Mouse (Mus musculus): ENCODE measurements around the gene Acer1. TPM values are rescaled to one million over a fixed set of nuclear protein-coding genes. Genes with fewer than 3 reads are reported as not detected.
"Not testable (repeated sequence)": the region's sequence is repeated elsewhere in the genome, so short reads cannot be mapped to it uniquely, and the experiment has no call there.

Gene Acer1
- polyA plus RNA-seq, 1 experiment from 2014 or later = not detected

- Histone ChIP-seq H3K4me1 (ENCODE audit: control insufficient read depth, insufficient read depth, low read depth, low read length) (no peaks in the 10 kb centered on the region; the same call in 1 of the 2 replicates), H3K4me2 (ENCODE audit: low read length) (no peak overlapping the region), H3K27ac (ENCODE audit: low read depth, low read length) (no peak overlapping the region), H3K4me3 (ENCODE audit: low read length) (no peak overlapping the region), H3K36me3 (ENCODE audit: control insufficient read depth, insufficient read depth, low read length) (peaks cover 7% of the 10 kb centered on the region), H3K27me3 (replicated peaks; ENCODE audit: control insufficient read depth, insufficient read depth, low read length) (no peaks in the 10 kb centered on the region), H3K9ac (ENCODE audit: low read depth, low read length) (no peak overlapping the region), H3K9me3 (ENCODE audit: control insufficient read depth, low read length) (no peaks in the 10 kb centered on the region)
- WGBS = 96% methylated on average over 3 of the region's 3 CpGs
- no peak for ATAC-seq
These were observed 68.9 kb downstream of the Acer1 start for GRCm38 (mm10) chr17:56913023-56913422.

GRCm38 (mm10) chr17:56909764-56910163 is 72.2 kb downstream of the Acer1 start:
- H3K9me3 ChIP-seq (ENCODE audit: control insufficient read depth, low read length); H3K9ac ChIP-seq (ENCODE audit: low read depth, low read length); H3K36me3 ChIP-seq (ENCODE audit: control insufficient read depth, insufficient read depth, low read length); H3K27ac ChIP-seq (ENCODE audit: low read depth, low read length); ATAC-seq; H3K4me1 ChIP-seq (ENCODE audit: control insufficient read depth, insufficient read depth, low read depth, low read length); H3K27me3 ChIP-seq (replicated peaks; ENCODE audit: control insufficient read depth, insufficient read depth, low read length); H3K4me3 ChIP-seq (ENCODE audit: low read length); H3K4me2 ChIP-seq (ENCODE audit: low read length): not testable (repeated sequence)
- WGBS = 86% methylated on average over 2 of the region's 2 CpGs

- no peaks in the 10 kb centered on the region; the same call in 1 of the 2 replicates for H3K4me1 ChIP-seq (ENCODE audit: control insufficient read depth, insufficient read depth, low read depth, low read length)
- 75% methylated on average over 9 of the region's 9 CpGs for WGBS
- H3K36me3 ChIP-seq (ENCODE audit: control insufficient read depth, insufficient read depth, low read length) = peaks cover 12% of the 10 kb centered on the region; the same call in 1 of the 2 replicates
- H3K4me2 ChIP-seq (ENCODE audit: low read length) = no peak overlapping the region
- no peaks in the 10 kb centered on the region for H3K9me3 ChIP-seq (ENCODE audit: control insufficient read depth, low read length)
- H3K4me3 ChIP-seq (ENCODE audit: low read length) = no peak overlapping the region
- ATAC-seq = no peak
- H3K9ac ChIP-seq (ENCODE audit: low read depth, low read length) = no peak overlapping the region
- H3K27ac ChIP-seq (ENCODE audit: low read depth, low read length) = no peak overlapping the region; the same call in 1 of the 2 replicates
- H3K27me3 ChIP-seq (replicated peaks; ENCODE audit: control insufficient read depth, insufficient read depth, low read length) = no peaks in the 10 kb centered on the region
These were observed 74.0 kb downstream of the Acer1 start for GRCm38 (mm10) chr17:56907887-56908286.

GRCm38 (mm10) chr17:56907096-56907495 is 74.8 kb downstream of the Acer1 start:
- Histone ChIP-seq H3K36me3 (ENCODE audit: control insufficient read depth, insufficient read depth, low read length) (peaks cover 15% of the 10 kb centered on the region; the same call in 1 of the 2 replicates), H3K9ac (ENCODE audit: low read depth, low read length) (no peak overlapping the region), H3K27me3 (replicated peaks; ENCODE audit: control insufficient read depth, insufficient read depth, low read length) (no peaks in the 10 kb centered on the region), H3K4me3 (ENCODE audit: low read length) (no peak overlapping the region), H3K27ac (ENCODE audit: low read depth, low read length) (no peak overlapping the region), H3K4me2 (ENCODE audit: low read length) (no peak overlapping the region), H3K9me3 (ENCODE audit: control insufficient read depth, low read length) (no peaks in the 10 kb centered on the region), H3K4me1 (ENCODE audit: control insufficient read depth, insufficient read depth, low read depth, low read length) (no peaks in the 10 kb centered on the region; the same call in 1 of the 2 replicates)
- WGBS = 94% methylated on average over 5 of the region's 5 CpGs
- ATAC-seq = no peak

GRCm38 (mm10) chr17:56906166-56906565 is 75.8 kb downstream of the Acer1 start:
- Histone ChIP-seq H3K9me3 (ENCODE audit: control insufficient read depth, low read length) (no peaks in the 10 kb centered on the region), H3K4me2 (ENCODE audit: low read length) (no peak overlapping the region), H3K27ac (ENCODE audit: low read depth, low read length) (no peak overlapping the region), H3K4me3 (ENCODE audit: low read length) (no peak overlapping the region), H3K27me3 (replicated peaks; ENCODE audit: control insufficient read depth, insufficient read depth, low read length) (no peaks in the 10 kb centered on the region), H3K36me3 (ENCODE audit: control insufficient read depth, insufficient read depth, low read length) (peaks cover 17% of the 10 kb centered on the region; the same call in 1 of the 2 replicates), H3K4me1 (ENCODE audit: control insufficient read depth, insufficient read depth, low read depth, low read length) (no peaks in the 10 kb centered on the region; the same call in 1 of the 2 replicates), H3K9ac (ENCODE audit: low read depth, low read length) (no peak overlapping the region)
- 95% methylated on average over 3 of the region's 3 CpGs for WGBS
- ATAC-seq = no peak

Other genes starting within 250 kb of the Acer1 start
- gene Nrtn, start 224.6 kb downstream of the Acer1 start, polyA plus RNA-seq (2015; fragmentation: Nextera tagmentation; extraction: Ambion mirVana) = 2.4 and 2.5 TPM in 2 replicates
- 97.3 and 99.9 TPM in 2 replicates for gene Dus3l, start 217.4 kb downstream of the Acer1 start, polyA plus RNA-seq (2015; fragmentation: Nextera tagmentation; extraction: Ambion mirVana)
- gene Prr22, start 211.9 kb downstream of the Acer1 start, polyA plus RNA-seq (2015; fragmentation: Nextera tagmentation; extraction: Ambion mirVana) = 0.60 and 1.0 TPM in 2 replicates
- gene Rfx2, start 151.1 kb downstream of the Acer1 start, polyA plus RNA-seq (2015; fragmentation: Nextera tagmentation; extraction: Ambion mirVana) = 4.9 and 6.5 TPM in 2 replicates
- not detected in 2 replicates for gene Acsbg2, start 107.7 kb downstream of the Acer1 start, polyA plus RNA-seq (2015; fragmentation: Nextera tagmentation; extraction: Ambion mirVana)
- gene 1700061G19Rik, start 106.6 kb downstream of the Acer1 start, polyA plus RNA-seq (2015; fragmentation: Nextera tagmentation; extraction: Ambion mirVana) = 0.29 and 0.50 TPM in 2 replicates
- gene Mllt1, start 46.7 kb downstream of the Acer1 start, polyA plus RNA-seq (2015; fragmentation: Nextera tagmentation; extraction: Ambion mirVana) = 58.2 and 82.3 TPM in 2 replicates
- gene Clpp, start 8.2 kb upstream of the Acer1 start, polyA plus RNA-seq (2015; fragmentation: Nextera tagmentation; extraction: Ambion mirVana) = 162 and 168 TPM in 2 replicates
- gene Alkbh7, start 15.2 kb upstream of the Acer1 start, polyA plus RNA-seq (2015; fragmentation: Nextera tagmentation; extraction: Ambion mirVana) = 57.8 and 64.4 TPM in 2 replicates
- 0.64 TPM in 1 of 2 replicates, not detected in the other for gene Pspn, start 17.9 kb upstream of the Acer1 start, polyA plus RNA-seq (2015; fragmentation: Nextera tagmentation; extraction: Ambion mirVana)
- gene Gtf2f1, start 29.2 kb upstream of the Acer1 start, polyA plus RNA-seq (2015; fragmentation: Nextera tagmentation; extraction: Ambion mirVana) = 60.2 and 68.0 TPM in 2 replicates
- gene Gm17949, start 29.3 kb upstream of the Acer1 start, polyA plus RNA-seq (2015; fragmentation: Nextera tagmentation; extraction: Ambion mirVana) = 0.31 and 0.51 TPM in 2 replicates
- gene Khsrp, start 49.4 kb upstream of the Acer1 start, polyA plus RNA-seq (2015; fragmentation: Nextera tagmentation; extraction: Ambion mirVana) = 14.4 and 20.1 TPM in 2 replicates
- gene Slc25a41, start 59.5 kb upstream of the Acer1 start, polyA plus RNA-seq (2015; fragmentation: Nextera tagmentation; extraction: Ambion mirVana) = not detected in 2 replicates
- 5.1 and 6.3 TPM in 2 replicates for gene Crb3, start 77.0 kb upstream of the Acer1 start, polyA plus RNA-seq (2015; fragmentation: Nextera tagmentation; extraction: Ambion mirVana)
- gene Slc25a23, start 77.7 kb upstream of the Acer1 start, polyA plus RNA-seq (2015; fragmentation: Nextera tagmentation; extraction: Ambion mirVana) = 43.2 and 44.7 TPM in 2 replicates
- 3.8 and 4.7 TPM in 2 replicates for gene Dennd1c, start 96.4 kb upstream of the Acer1 start, polyA plus RNA-seq (2015; fragmentation: Nextera tagmentation; extraction: Ambion mirVana)
- gene Tubb4a, start 105.7 kb upstream of the Acer1 start, polyA plus RNA-seq (2015; fragmentation: Nextera tagmentation; extraction: Ambion mirVana) = 362 and 407 TPM in 2 replicates
- gene Tnfsf9, start 123.2 kb upstream of the Acer1 start, polyA plus RNA-seq (2015; fragmentation: Nextera tagmentation; extraction: Ambion mirVana) = 8.7 and 9.3 TPM in 2 replicates
- gene Cd70, start 167.7 kb upstream of the Acer1 start, polyA plus RNA-seq (2015; fragmentation: Nextera tagmentation; extraction: Ambion mirVana) = 1.9 and 2.1 TPM in 2 replicates
- gene Tnfsf14, start 212.1 kb upstream of the Acer1 start, polyA plus RNA-seq (2015; fragmentation: Nextera tagmentation; extraction: Ambion mirVana) = not detected in 2 replicates
- 2.1 TPM in 2 replicates for gene C3, start 246.0 kb upstream of the Acer1 start, polyA plus RNA-seq (2015; fragmentation: Nextera tagmentation; extraction: Ambion mirVana)